Mouse (Mus musculus) kidney, adult 2 months (tissue): ENCODE measurements at regions not wholly inside any gene's neighbourhood (a gene's known extent, or its start where the extent isn't known, plus 50 kb on each side); places are given as distances from the start of the nearest gene placed in this dataset.

Experiments
- CTCF ChIP-seq: fragments of 200-500 bp; conservative IDR thresholded peaks from 2 replicates; pipeline ENCODE4 v1.5.1; 2011; ENCODE audit warnings: low read depth, mild to moderate bottlenecking, control low read depth, low read length, moderate library complexity, mixed read lengths; ENCODE audit not compliant: insufficient read depth, insufficient read length
- POLR2A ChIP-seq: fragments of 200-500 bp; IDR thresholded peaks from one replicate; pipeline ENCODE4 v1.6.1; 2011; ENCODE audit warnings: low read depth, low read length, control low read depth

DNA sequence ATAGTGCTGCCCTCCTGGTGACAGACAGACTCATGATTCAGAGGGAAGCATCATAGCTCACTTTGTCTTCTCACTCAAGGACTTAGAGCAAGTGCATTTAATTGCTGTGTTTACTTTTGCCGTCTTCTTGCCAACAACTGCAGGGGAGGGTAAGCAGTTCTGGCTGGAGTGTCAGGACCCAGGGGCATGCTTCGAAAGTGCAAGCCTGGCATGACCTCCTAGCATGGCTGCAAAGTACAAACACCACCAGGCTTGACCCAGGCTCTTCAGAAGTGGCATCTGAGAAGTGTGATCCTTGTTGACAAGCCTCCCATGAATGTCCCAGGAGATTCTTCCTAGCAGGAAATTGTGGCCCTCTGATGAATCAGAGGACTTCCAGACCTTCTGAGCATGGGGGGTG is 87.4 kb upstream of the Spag17 start:
- no peak for TF ChIP-seq CTCF
- no peak for TF ChIP-seq POLR2A
